9 mouse cellular contexts compared by ENCODE assay signal in the genomic region with DNA sequence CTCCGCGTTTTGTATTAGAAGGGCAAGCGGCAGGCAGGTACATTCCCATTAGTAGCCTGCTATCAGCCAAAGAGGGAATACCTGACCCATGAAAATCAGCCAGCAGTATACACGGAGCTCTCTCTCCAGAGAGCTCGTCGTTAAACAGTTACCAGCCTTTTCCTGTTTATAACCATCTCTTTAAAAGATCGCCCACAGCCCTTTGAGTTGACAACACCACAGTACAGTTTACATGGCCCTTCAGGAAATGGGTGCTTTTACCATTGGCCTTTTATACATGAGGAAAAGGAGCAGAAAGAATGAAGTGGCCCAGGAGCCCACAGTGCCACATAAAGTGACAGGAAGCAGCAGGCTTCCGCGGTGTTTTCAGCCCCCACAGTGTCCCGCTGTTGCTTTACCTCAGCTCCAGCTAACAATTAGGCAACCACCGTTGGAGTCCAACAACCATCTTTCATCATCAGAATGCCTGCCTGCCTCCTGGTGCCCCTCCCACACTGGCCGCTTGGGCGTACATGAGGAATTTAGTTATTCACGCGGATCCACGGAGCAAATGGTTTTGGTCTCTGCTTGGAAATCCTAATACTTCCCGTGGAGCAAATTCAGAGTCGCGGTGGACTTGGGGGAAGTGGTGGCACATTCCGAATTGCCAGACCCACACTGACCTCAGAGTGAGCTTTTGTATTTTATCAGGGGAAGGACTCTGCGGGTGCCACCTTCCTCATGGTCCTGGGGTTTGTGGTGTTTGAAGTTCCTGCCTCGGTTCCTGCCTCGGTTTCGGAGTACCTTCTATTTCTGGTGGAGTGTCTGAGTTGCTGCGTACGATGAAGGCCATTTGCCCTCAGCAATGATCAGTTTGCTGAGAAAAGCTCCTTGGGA. TPM values are rescaled to one million over a fixed set of nuclear protein-coding genes. Genes with fewer than 3 reads are reported as not detected.
DNase-seq lines count a peak whose midpoint lies in the region; ATAC-seq and TF ChIP-seq lines count a peak whose summit lies in the region.
"Had no signal": no experiment of that assay in that cellular context is flagged by ENCODE, and none has a peak within 500 bp of the region (broad histone marks: within the 10 kb centered on the region; RNA-seq: fewer than 3 reads in every experiment).

No protein-coding gene starts in this region.

- WGBS in heart, postnatal 0 days = 62% methylated on average over 26 of the region's 26 CpGs
- 48% methylated on average over 26 of the region's 26 CpGs for WGBS in kidney, embryonic 14.5 days
- WGBS in forebrain, embryonic 15.5 days = 67% methylated on average over 26 of the region's 26 CpGs

- no peaks in the 10 kb centered on the region for H3K9me3 ChIP-seq in heart, postnatal 0 days (replicated peaks; ENCODE audit: control insufficient read depth, low read length)
- H3K9me3 ChIP-seq in kidney, embryonic 14.5 days (ENCODE audit: control insufficient read depth, low read length) = no peaks in the 10 kb centered on the region
- H3K9me3 ChIP-seq in forebrain, embryonic 15.5 days = no peaks in the 10 kb centered on the region

- no peak for TF ChIP-seq CTCF in heart, postnatal 0 days (IDR thresholded peaks at IDR 0.05; ENCODE audit: low read depth)

- no peak overlapping the region for H3K27ac ChIP-seq in heart, postnatal 0 days (ENCODE audit: low read depth)
- H3K27ac ChIP-seq in kidney, embryonic 14.5 days (ENCODE audit: low read depth, low read length) = peak overlapping the region; percentile 34; the same call in 1 of the 2 replicates
- no peak overlapping the region for H3K27ac ChIP-seq in forebrain, embryonic 15.5 days (replicated peaks)

- H3K27me3 ChIP-seq in heart, postnatal 0 days (ENCODE audit: control insufficient read depth, insufficient read depth, low read length) = no peaks in the 10 kb centered on the region
- H3K27me3 ChIP-seq in kidney, embryonic 14.5 days (ENCODE audit: control insufficient read depth, insufficient read depth, low read length) = no peaks in the 10 kb centered on the region
- no peaks in the 10 kb centered on the region for H3K27me3 ChIP-seq in forebrain, embryonic 15.5 days

- H3K4me2 ChIP-seq in heart, postnatal 0 days (ENCODE audit: low read depth, low read length) = peak overlapping the region; percentile 34; the same call in 1 of the 2 replicates
- peak overlapping the region; percentile 29 for H3K4me2 ChIP-seq in kidney, embryonic 14.5 days (replicated peaks; ENCODE audit: low read depth, low read length)
- H3K4me2 ChIP-seq in forebrain, embryonic 15.5 days (replicated peaks) = no peak overlapping the region

- no peaks in the 10 kb centered on the region for H3K36me3 ChIP-seq in heart, postnatal 0 days (replicated peaks; ENCODE audit: control insufficient read depth, insufficient read depth, low read length)
- H3K36me3 ChIP-seq in kidney, embryonic 14.5 days (ENCODE audit: control insufficient read depth, insufficient read depth, low read length) = no peaks in the 10 kb centered on the region
- no peaks in the 10 kb centered on the region for H3K36me3 ChIP-seq in forebrain, embryonic 15.5 days

- no peak for TF ChIP-seq EP300 in heart, postnatal 0 days (IDR thresholded peaks at IDR 0.05; ENCODE audit: low read depth)

- no peak for DNase-seq in heart, postnatal 0 days (ENCODE audit: low spot score)
- DNase-seq in heart, postnatal 4 days = no peak
- no peak for DNase-seq in gastrocnemius, adult 8-10 months (ENCODE audit: low spot score in 2 of 2)
- no peak for DNase-seq in MN1 (ENCODE audit: low spot score)

- no peak overlapping the region for H3K9ac ChIP-seq in heart, postnatal 0 days (replicated peaks; ENCODE audit: low read depth, low read length)
- no peak overlapping the region for H3K9ac ChIP-seq in kidney, embryonic 14.5 days (ENCODE audit: low read depth, low read length)
- H3K9ac ChIP-seq in forebrain, embryonic 15.5 days (replicated peaks) = no peak overlapping the region

- no peak overlapping the region for H3K4me3 ChIP-seq in heart, postnatal 0 days (ENCODE audit: low read depth, low read length)
- no peak overlapping the region; the same call in 1 of the 2 replicates for H3K4me3 ChIP-seq in kidney, embryonic 14.5 days (ENCODE audit: low read length)
- no peak overlapping the region for H3K4me3 ChIP-seq in forebrain, embryonic 15.5 days

- no peak for ATAC-seq in heart, postnatal 0 days (ENCODE audit: insufficient read depth, low read depth)
- ATAC-seq in activated CD4-positive, CD25-positive, alpha-beta regulatory T cell, adult 4 months = peak; percentile 63
- peak; percentile 48; the same call in 1 of the 2 replicates for ATAC-seq in kidney, embryonic 14.5 days (ENCODE audit: low FRiP score, low TSS enrichment)
- ATAC-seq in megakaryocyte-erythroid progenitor cell, adult 5-6 weeks (replicated peaks; ENCODE audit: low FRiP score, low TSS enrichment, poor library complexity, severe bottlenecking) = peak; percentile 40
- ATAC-seq in forebrain, embryonic 15.5 days (replicated peaks) = no peak

- no peaks in the 10 kb centered on the region; the same call in 1 of the 2 replicates for H3K4me1 ChIP-seq in heart, postnatal 0 days (ENCODE audit: control insufficient read depth, insufficient read depth)
- H3K4me1 ChIP-seq in kidney, embryonic 14.5 days (ENCODE audit: control insufficient read depth, insufficient read depth, low read length) = peaks cover 14% of the 10 kb centered on the region
- H3K4me1 ChIP-seq in forebrain, embryonic 15.5 days = no peaks in the 10 kb centered on the region

RNA-seq across cellular contexts. Expression of gene 1700029F12Rik, which starts 50.7 kb away (rescaled TPM):
- not detected in 2 replicates for total RNA-seq in heart, postnatal 0 days (2014; rRNA removed; ENCODE audit: low replicate concordance)
- polyA plus RNA-seq in heart, postnatal 0 days (2015; fragmentation: Nextera tagmentation; extraction: Ambion mirVana) = not detected in 2 replicates
- not detected for total RNA-seq in heart, postnatal 4 days (2021)
- polyA plus RNA-seq in activated CD4-positive, CD25-positive, alpha-beta regulatory T cell, adult 4 months (2017; shearing (Covaris generic)) = not detected
- polyA plus RNA-seq in kidney, embryonic 14.5 days (2014; fragmentation: Nextera tagmentation; extraction: Ambion mirVana) = not detected in 2 replicates
- total RNA-seq in megakaryocyte-erythroid progenitor cell, adult 5-6 weeks (2014; fragmentation: Nextera tagmentation) = not detected in 2 replicates
- not detected in 2 replicates for total RNA-seq in megakaryocyte-erythroid progenitor cell, adult 5-6 weeks (2017)
- total RNA-seq in gastrocnemius, adult 8-10 months (2022) = not detected
- polyA plus RNA-seq in forebrain, embryonic 15.5 days (2015; fragmentation: Nextera tagmentation; extraction: Ambion mirVana) = not detected in 2 replicates
- polyA plus RNA-seq: neural tube, embryonic 11.5 days had no signal

RNA-seq across cellular contexts. Expression of gene Gcnt4, which starts 59.0 kb away (rescaled TPM):
- 0.12 TPM in 1 of 2 replicates, not detected in the other for total RNA-seq in heart, postnatal 0 days (2014; rRNA removed; ENCODE audit: low replicate concordance)
- polyA plus RNA-seq in heart, postnatal 0 days (2015; fragmentation: Nextera tagmentation; extraction: Ambion mirVana) = 0.05 and 0.10 TPM in 2 replicates
- total RNA-seq in heart, postnatal 4 days (2021) = under 1 TPM; 0.36 to 0.59 TPM
- not detected for polyA plus RNA-seq in activated CD4-positive, CD25-positive, alpha-beta regulatory T cell, adult 4 months (2017; shearing (Covaris generic))
- polyA plus RNA-seq in kidney, embryonic 14.5 days (2014; fragmentation: Nextera tagmentation; extraction: Ambion mirVana) = 0.59 and 0.99 TPM in 2 replicates
- not detected in 2 replicates for total RNA-seq in megakaryocyte-erythroid progenitor cell, adult 5-6 weeks (2014; fragmentation: Nextera tagmentation)
- total RNA-seq in megakaryocyte-erythroid progenitor cell, adult 5-6 weeks (2017) = not detected in 2 replicates
- under 1 TPM in 1 of 4 experiments, not detected in 3; 0.05 TPM for total RNA-seq in gastrocnemius, adult 8-10 months (2022)
- polyA plus RNA-seq in forebrain, embryonic 15.5 days (2015; fragmentation: Nextera tagmentation; extraction: Ambion mirVana) = 0.09 TPM in 1 of 2 replicates, not detected in the other

Comparison
In these comparisons a context has a peak if more than half of its experiments do, and no peak if none do; other contexts are left out.
1. ATAC-seq: peak in activated CD4-positive, CD25-positive, alpha-beta regulatory T cell, adult 4 months (single experiment), kidney, embryonic 14.5 days (single experiment) and megakaryocyte-erythroid progenitor cell, adult 5-6 weeks (single experiment); none in heart, postnatal 0 days (single experiment) and forebrain, embryonic 15.5 days (single experiment).